Mouse (Mus musculus) heart, adult 9 months (tissue): ENCODE measurements around the gene Dnah7a.
"Not testable (repeated sequence)": the region's sequence is repeated elsewhere in the genome, so short reads cannot be mapped to it uniquely, and the experiment has no call there.

Experiments
- DNase-seq, 2 experiments: peaks; one replicate each; pipeline ENCODE4 v3.0.0; 2022; ENCODE audit warnings: low spot score in 2 of 2

Dnah7a gene

DNA sequence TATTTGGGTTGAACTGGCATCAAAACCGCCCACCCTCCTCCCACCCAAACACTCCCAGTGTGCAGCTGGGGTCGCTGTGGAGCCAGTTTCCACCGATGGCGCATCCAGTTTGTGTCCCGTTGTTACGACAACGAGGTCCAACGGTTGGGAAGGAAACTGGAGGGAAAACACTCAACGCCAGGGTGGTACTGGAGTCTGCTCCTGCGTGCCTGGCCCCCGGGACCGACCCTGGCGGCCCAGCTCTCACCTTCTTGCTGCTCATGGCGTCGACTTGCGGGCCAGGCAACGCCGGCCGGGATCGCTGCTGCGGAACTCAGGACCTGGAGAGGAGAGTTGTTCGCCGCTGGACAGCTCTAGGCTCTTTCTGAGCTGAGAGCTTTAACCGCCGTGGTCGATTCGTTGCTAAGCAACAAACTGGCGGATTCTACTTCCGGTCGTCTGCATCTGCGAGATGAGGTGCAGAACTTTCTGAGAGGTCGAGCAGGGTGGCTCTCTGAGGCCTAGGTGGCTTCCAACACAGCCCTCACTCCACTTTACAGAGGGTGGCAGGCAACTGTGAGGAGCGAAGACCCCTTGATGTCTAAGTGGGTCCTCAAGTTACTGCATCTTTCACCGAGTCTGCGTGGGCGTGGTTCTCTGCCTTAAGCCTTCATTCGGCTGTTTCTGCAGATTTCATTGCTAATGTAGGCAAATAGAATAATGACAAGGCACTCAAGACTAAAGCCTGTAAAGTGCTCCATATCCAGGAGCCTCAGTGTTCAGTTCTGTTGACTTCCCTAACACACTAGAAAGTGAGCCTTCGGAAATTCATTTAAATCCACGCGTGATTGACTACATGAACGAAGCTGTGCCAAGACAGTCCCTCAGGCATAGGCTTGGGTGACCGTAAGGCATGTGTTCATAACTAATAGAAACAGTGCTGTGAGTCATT, at the start of gene Dnah7a:
TSS of gene Dnah7a (minus strand) at position 354 of the 931 bp plus-strand sequence.
- DNase-seq = peak in 1 of 2 experiments; percentile 4

DNA sequence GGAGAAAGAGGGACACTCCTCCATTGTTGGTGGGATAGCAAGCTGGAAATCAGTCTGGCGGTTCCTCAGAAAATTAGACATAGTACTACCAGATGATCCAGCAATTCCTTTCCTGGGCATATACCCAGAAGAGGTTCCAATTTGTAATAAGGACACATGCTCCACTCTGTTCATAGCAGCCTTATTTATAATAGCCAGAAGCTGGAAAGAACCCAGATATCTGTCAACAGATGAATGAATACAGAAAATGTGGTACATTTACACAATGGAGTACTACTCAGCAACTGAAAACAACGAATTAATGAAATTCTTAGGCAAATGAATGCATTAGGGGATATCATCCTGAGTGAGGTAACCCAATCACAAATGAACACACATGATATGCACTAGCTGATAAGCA, 46.9 kb upstream of the Dnah7a start:
- not testable (repeated sequence) for DNase-seq

DNA sequence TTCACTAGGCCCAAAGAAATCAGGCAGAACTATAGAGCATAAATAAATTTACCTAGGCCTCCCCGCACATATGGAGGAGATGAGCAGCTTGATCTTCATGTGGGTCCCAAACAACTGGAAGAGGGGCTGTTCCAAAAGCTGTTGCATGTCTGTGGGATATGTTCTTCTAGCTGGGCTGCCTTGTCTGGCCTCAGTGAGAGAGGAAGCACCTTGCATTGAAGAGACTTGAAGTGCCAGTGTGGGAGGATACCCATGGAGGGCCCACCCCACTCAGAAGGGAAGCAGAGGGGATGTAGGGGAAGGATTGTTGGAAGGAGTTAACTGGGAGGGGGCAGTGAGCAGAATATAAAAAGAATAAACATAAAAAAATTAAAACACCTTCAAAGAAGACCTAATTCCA, 44.6 kb upstream of the Dnah7a start:
- DNase-seq = no peak

DNA sequence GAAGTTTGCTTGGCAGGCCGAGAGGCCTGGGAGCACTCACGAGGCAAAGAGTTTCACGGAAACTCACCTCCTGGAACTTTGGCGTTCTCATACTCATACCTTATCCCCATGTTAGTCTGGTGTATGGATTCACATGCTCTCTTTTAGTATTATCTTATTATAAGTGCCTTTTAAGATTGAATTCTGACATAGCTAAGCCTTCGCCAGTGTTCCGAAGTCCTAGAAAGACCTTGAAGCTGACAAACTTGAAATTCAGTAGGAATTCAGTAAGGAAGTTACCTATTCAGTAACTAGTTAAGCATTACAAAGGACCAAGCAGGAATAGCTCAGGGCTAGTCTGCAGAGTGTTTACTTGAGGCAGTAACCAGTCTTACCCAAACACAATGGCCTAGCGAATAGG, 44.1 kb upstream of the Dnah7a start:
- not testable (repeated sequence) for DNase-seq

DNA sequence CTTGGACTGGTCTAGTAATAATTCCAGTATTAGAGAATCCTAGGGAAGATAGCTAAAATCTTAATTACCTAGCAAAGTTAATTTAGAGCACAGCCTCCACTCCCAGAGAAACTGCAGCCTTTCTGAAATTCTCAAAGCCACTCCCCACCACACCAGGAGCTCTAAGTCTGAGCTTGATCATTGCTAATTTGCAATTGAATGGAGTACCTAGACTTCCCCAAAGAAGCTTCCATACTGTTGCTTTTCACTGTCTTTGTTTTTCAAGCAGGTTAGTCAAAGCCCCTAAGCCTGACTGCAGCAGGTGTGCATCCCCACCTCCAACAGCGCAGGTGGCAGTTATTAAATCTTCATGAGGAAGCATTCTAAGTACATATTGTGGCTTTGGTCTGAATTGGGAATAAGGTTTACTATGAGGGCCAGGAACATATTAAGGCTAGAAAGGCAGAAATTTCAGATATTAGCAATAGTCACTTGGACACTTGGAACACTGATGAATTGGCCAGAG, 43.3 kb upstream of the Dnah7a start:
- DNase-seq = not testable (repeated sequence)

DNA sequence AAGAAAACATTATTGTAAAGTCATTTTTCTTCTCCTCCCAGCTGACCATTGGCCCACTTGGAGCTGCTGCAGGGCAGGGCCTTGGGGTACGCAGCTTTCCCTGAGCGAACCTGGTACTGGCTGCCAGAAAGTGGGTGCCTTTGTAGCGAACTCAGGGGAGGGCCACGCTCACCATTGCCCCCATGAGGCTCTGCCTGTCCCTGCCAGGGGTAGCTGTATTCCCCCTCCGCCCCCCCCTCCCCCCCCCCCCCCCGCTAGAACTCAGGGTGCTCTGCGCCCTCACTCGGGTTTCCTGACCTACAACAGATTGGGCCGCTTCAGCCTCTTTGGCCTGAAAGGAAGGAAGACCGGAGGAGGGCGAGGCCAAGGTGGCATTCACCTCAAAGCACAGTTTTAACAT, 42.0 kb upstream of the Dnah7a start:
- DNase-seq = no peak

DNA sequence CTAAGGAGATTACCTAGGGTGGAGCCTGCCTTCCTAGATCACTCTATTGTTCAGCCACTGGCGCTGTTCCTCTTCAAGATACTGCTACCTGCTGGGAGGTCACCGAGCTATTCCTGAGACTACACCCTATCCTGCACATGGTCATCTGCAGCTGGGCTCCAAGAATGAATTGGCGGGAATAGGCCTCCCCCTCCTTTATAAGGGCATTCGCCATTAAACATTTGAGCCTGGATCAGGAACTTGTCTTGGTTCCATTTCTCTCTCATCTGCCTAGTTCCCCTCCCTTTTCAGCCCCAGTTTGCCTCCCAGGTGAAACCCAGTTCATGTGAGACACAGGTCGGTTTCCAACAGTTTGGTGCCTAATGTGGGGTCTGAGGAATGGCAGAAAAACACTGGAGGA, 39.4 kb upstream of the Dnah7a start:
- no peak for DNase-seq

DNA sequence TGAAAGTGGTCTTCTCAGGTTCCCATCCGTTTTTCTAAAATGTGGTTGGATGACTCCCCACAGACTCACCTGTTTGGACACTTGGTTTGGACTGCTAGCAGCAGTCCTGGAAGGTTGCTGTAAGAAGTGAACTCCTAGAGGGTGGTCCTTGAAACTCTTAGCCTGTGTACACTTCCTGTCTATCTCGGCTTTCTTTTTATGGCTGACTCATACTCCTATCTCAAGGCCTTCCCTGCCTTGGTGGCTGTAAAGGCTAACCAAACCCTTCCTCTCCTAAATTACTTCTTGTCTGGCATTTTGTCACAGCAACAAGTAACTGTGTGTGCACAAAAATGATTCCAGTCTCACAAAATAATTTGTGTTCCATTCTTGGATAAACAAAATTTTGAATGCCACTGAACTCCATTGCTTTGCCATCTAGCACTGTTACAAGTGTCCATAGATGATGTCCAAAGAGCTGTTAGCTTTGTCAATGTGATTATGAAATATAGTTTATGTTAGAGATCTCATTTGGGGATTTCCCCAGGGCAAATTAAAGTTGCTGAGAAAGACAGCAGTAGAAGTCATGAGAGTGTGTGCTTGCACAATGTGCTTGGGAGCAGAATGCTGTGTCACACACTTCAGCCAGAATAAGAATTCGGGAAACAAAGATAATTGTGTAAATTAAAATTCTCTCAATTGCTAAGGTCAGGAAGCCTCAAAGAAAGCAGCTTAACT, 35.3 kb upstream of the Dnah7a start:
- DNase-seq = no peak

DNA sequence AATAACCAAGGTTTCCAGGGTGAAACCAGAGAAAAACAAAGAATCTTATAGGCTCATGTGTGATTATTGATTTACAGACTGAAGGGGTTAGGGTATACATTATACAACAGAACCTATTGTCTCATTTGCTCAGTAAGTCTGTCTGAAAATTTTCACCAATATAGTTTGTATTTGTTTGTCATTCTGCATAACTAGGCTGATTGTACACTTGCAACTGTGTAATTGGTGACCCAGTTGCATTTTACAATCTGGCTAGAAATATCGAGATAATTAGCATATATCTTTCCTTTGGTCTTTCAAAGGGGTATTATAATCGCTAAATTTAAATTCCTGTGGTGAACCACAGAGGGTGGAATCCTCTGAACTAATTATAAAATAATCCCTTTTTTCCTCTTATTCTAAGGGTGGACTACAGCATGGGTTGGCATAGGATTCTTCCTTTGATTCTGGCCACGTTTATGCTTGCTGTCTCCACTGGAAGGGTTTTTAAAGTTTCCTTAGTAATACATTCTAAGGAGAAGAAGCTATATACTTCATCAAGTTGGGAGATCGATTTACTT, 34.3 kb upstream of the Dnah7a start:
- DNase-seq = no peak

DNA sequence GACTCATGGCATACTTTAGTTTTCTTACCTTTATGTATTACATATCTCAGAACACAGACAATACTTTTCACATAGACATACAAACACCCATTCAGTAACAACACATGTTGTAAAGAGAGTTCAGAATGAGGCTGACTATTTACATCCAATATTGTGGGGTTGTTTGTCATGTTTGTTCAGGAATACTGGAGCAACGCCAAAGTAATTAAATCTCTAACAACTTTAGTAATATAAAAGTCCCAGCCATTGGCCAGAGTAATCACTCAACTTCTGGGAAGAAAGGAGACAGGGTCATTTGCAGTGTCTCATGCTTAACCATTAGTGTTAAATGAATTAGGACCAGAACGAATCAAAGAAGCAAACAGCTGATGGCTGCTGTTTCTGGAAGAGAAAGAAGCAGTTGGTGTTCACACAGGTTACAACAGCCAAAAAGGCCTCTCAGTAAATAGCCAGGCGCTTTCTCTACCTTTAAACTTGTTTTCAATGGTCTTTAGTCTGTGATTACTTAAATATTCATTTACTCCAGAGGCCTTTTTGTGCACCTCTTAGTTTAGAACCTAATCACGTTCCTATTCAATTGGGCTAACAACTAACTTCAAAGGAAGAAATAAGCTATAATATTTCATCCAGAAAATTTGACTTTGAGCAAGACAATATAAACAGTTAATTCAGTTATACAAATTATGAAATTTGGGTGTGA, 33.6 kb upstream of the Dnah7a start:
- not testable (repeated sequence) for DNase-seq

DNA sequence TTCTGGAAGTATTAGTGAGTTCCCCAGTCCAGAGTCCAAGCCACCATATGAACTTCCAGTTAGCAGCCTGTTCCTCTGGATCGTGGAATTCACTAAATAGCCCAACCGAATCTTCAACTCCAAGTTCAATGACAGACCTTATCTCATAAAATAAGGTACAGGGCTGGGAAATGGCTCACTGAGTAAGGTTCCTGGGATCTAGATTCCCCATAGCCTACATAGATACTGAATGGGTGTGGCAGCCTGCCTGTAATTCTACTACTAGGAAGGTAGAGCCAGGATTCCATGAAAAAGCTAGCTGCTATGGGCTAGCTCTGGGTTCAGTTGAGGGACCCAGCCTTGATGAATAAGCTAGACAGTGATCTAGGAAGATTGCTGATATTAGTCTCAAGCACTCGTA, 30.0 kb upstream of the Dnah7a start:
- DNase-seq = no peak

DNA sequence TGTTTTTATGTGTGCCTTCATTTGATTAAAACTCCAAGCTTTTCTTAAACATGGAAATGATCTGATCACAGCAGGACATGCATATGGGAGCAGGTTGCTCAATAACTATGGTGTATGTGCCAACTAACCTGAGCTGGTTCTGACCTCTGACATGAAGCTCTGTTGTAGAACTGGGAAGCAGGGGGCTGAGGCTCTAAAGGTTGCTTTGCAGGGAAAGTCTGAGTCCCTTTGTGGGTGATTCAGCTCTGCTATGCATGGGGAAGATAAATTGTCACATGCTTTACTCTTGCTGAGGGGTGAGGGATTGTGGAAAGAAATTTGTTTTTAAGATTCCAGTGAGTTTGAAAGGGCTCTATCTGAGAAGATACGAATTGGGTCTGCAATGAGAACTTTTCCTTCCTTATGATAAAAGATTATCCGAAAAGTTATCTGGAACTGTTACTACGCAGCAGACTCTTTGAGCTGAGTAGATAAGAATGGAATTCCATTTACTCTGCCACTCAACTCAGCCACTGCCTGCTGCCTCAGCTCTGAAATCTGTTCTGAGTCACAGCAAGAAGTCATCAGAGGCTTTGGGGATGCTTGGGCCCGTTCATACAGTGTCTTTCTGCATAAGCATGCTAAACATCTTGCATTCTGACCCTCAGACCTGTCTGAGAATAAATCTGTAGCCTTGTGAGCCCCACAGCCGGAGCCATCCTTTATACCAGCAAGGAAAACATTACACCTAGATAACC, 22.1 kb upstream of the Dnah7a start:
- DNase-seq = no peak

DNA sequence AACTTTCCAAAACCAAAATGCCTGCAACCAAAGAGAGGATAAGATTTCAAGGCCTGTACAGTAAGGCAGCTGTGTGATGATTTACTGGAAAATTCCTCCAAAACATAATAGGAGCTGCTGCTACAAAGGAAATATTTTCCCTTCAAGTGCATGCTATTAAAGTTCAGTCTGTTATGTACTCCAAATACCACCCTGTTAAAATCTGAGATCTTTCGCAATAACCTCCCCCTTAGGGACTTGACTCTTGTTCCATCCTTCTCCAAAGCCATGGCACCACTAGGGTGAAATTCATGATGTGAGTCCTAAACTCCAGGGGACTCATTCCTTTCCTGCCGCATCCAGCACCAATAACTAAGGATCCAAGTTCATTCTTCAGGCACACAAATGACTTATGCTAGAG, 20.3 kb upstream of the Dnah7a start:
- DNase-seq = no peak

DNA sequence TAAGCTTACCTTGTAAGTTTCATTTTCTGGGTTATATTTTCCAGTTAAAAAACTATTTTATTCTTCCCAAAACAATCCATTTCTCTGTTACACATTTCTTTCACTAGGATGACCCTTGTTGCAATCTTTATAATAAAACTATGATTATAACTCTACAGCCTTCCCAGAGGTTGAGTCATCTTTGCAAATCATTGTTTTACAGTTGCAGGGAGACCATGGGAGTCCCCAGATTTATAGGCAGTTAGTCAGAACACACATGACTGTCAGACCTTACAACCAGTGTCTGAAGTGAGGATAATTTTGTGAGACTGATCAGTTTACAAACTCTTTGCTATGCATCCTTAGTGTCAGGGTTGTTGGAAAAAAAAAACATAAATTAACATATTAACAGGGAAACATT, 14.8 kb upstream of the Dnah7a start:
- DNase-seq = no peak

DNA sequence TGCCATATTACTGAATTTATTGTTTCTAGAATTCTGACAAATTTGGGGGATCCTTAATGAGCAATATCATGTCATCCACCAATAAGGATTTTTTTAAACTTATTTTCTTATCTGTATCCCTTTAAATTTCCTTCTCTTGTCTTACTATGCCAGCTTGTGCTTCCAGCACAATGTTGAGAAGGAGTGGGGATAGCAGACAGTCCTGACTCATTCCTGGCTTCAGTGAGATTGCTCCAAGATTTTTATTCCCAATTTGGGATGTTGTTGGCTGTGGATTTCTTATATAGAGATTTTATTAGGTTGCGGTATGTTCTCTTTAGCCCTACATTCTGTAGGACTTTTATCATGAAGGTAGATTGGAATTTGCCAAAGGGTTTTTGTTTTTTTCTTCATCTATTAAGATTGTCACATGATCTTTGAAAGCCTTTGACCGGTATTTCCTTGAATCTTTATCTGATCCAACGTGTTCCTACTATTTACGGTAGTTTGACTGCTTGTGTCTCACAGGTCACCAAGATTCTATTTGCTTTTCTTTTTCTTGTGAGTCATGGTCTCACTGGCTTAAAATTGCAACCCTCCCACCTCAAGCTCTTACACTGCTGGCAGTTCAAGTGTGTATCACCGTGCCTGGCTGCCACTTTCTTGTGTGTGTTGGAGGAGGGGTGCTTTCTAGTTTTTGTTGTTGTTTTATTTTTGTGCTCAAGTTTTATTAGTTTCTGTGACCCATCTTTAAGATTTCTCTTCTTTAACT, 14.2 kb upstream of the Dnah7a start:
- DNase-seq = no peak

DNA sequence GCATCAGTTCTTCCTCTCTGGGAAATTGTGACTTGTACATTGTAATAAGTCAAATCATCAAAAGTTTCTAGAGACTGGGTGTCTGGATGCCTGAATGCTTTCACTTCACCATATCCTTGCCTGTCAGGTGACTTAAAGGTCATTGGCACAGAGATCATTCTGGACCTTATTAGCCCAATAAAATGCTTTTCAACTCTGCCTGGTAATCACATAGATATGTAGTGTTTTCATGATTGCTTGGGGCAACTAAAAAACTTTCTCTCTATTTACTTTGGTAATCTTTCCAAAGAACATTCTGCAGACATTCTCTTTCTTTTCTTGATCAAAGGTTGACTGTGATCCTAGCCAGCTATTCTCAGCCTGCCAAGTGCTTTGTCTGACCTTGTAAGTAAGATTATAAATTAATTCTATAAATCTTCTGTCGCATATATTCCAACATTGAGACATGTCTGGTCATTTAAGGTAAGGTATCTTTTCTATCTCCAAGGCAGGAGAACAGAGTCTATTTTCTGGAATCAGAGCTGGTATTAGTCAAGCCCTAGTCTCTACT, 9.5 kb upstream of the Dnah7a start:
- no peak for DNase-seq

DNA sequence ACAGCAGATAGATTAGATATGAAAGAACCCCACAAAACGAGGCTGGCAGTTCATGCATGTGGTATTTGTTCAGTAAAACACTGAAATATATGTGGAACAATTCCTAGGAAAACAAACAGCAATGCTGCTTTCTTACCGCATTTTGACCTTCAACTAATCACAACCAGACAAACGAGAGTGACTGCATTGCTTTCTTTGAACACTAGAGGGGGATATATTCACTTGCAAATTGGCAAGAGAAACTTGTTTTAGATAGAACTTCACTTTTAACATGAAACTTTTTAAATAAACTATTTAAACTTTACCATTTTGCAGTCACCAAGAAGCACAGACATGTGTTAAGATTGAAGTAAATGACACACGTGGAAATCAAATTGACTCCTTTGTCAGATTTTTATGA, 8.9 kb upstream of the Dnah7a start:
- peak; percentile 11 to 35 for DNase-seq

DNA sequence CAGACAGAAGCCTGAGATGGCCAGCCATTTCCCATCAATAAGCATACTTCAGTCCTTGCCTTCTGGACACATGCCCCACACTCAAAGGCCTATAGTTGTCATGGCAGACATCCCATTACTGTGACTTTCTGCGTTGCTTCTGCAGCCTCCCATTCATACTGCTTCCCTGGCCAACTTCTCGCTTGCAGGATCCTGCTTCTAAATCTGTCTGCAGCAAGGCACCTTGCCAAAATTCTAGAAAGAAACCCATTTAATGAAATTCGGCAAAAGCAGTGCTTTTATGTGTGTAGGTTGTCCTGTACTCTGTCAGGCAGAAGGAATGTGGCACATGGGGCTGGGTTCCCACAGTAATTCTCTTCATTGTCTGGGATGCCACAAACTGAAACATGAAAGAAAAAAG, 6.8 kb upstream of the Dnah7a start:
- not testable (repeated sequence) for DNase-seq

DNA sequence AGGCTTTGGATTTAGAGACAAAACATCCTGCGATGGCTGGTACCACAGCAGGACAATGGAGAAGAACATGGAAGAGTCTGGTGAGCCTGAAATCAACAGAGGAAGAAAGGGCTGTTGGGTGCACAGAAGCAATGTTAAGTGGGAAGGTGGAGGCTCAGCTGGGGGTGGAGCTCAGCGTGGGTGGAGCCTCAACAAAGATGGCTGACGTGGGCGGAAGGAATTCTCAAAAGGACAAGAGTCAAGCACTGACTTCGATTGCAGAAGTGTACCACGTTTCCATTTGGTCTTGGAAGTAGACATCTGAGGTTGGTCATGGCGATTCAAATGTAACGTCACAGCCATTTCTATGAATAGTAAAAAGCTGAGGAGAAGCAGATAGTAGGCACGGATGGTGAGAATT, 4.5 kb upstream of the Dnah7a start:
- no peak for DNase-seq

DNA sequence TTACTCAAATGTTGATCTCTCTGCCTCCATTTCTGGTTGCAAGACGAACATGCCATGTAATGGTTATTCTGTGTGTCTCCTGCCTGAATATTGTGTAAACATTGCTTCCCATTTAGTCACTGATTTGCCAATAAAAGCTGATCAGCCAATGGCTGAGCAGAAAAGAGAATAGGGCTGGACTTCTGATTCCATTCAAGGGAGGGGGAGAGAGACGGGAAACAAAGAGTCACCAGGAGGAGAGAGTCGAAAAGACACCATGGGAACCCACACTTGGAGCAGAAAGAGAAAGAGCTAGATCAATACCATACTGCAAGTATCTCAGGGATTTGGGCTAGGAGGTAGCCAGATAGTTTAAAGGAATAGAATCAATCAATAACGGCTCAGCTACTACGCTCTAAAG, 3.0 kb upstream of the Dnah7a start:
- DNase-seq = not testable (repeated sequence)
